Mouse (Mus musculus) thymus, adult 2 months (tissue): Measurements from ENCODE around the gene Mogat2. TPM values are rescaled to one million over a fixed set of nuclear protein-coding genes. Genes with fewer than 3 reads are reported as not detected.

ENCODE experiments used
- DNase-seq: peaks from one replicate; pipeline ENCODE4 v3.0.0; 2021
- H3K27ac ChIP-seq: fragments of 200-500 bp; 2 replicates; pipeline ENCODE4 v1.5.1; 2012; ENCODE audit warnings: low read length, control low read depth; ENCODE audit not compliant: control insufficient read depth, insufficient read depth
- H3K27me3 ChIP-seq: fragments of 200-500 bp; 2 replicates; pipeline ENCODE4 v1.6.1; 2012; ENCODE audit warnings: mild to moderate bottlenecking, low read length, moderate library complexity, mixed read lengths; ENCODE audit not compliant: control insufficient read depth, insufficient read depth
- H3K36me3 ChIP-seq: fragments of 200-500 bp; 2 replicates; pipeline ENCODE4 v1.6.1; 2012; ENCODE audit warnings: mild to moderate bottlenecking, low read length, moderate library complexity; ENCODE audit not compliant: control insufficient read depth, insufficient read depth
- H3K4me1 ChIP-seq: fragments of 200-500 bp; replicated peaks from 2 replicates; pipeline ENCODE4 v1.6.1; 2012; ENCODE audit warnings: low read length; ENCODE audit not compliant: control insufficient read depth, insufficient read depth
- H3K4me3 ChIP-seq: fragments of 200-500 bp; 2 replicates; pipeline ENCODE4 v1.5.1; 2012; ENCODE audit warnings: mild to moderate bottlenecking, low read length, control low read depth, moderate library complexity; ENCODE audit not compliant: control insufficient read depth, insufficient read depth
- CTCF ChIP-seq: fragments of 200-500 bp; IDR thresholded peaks from 2 replicates; pipeline ENCODE4 v1.5.1; 2012; ENCODE audit warnings: mild to moderate bottlenecking, control low read depth, low read length, moderate library complexity, borderline replicate concordance; ENCODE audit not compliant: control insufficient read depth, poor library complexity, insufficient read depth; ENCODE audit errors: extremely low read depth
- POLR2A ChIP-seq: fragments of 200-500 bp; IDR thresholded peaks from 2 replicates; pipeline ENCODE4 v1.6.1; 2012; ENCODE audit warnings: mild to moderate bottlenecking, low read length, control low read depth, moderate library complexity; ENCODE audit not compliant: control insufficient read depth, poor library complexity, insufficient read depth; ENCODE audit errors: extremely low read depth
- WGBS: fragments of 180-500 bp; shearing (Covaris S2); methylation state at CpG from one replicate; pipeline ENCODE4 v1.1.7; 2018; 5-methylcytosine and 5-hydroxymethylcytosine counted together
- polyA plus RNA-seq: library from polyadenylated mRNA; depleted of rRNA; stranded (reverse); fragments of >200 nt; gene quantifications from 2 replicates; pipeline ENCODE4 v1.2.3, GENCODE M21; 2012

The Mogat2 gene
- polyA plus RNA-seq, 1 experiment, result 0.32 TPM

DNA sequence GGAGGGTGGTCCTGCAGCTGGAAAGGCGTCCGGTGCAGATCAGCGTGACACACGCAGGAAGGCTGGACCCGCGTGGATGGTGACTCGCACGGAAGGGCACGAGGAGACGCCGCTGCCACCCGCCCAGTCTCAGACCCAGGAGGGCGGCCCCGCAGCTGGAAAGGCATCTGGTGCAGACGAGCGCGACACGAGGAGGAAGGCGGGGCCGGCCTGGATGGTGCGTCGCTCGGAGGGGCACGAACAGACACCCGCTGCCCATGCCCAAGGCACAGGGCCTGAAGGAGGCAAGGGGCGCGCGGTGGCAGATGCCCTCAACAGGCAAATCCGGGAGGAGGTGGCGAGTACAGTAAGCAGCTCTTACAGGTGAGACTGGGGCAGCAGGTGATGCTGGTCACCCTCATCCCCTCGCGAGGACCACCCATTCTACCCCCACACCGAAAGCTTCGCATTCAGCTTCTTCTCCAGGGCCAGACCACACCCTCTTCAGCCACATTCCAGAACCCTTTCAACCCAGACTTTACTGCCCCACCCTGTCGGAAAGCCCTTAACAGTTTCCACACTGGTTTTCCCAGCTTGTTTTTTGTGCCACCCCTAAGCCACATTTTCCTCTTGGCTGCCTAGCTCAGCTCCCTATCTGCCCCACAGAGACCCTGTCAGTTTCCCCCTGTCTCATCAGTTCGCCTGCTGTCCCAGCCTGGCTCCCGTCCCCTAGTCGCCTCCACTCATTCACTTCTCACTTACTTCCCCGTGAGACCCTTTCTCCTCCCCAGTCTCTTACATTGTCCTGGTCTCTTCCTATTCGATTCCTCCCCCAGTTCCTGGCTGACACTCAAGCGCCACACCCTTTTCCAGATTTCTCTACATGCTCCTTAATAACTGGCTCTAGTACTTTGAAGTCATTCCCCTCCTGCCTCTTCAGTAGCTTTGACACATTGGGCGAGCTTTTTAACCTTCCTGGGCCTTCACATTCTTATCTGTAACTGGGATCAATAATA, 30.8 kb upstream of the Mogat2 start:
- no peak overlapping the region for H3K4me3 ChIP-seq
- WGBS, result 18% methylated on average over 42 of the region's 42 CpGs
- peaks cover 8% of the 10 kb centered on the region for H3K27me3 ChIP-seq
- DNase-seq, result no peak
- no peaks in the 10 kb centered on the region for H3K36me3 ChIP-seq
- no peak overlapping the region for H3K27ac ChIP-seq
- H3K4me1 ChIP-seq, result 0 out of 2 replicates have a peak, but pooled peaks cover 3% of the 10 kb centered on the region
- TF ChIP-seq POLR2A (no peak), CTCF (no peak)

DNA sequence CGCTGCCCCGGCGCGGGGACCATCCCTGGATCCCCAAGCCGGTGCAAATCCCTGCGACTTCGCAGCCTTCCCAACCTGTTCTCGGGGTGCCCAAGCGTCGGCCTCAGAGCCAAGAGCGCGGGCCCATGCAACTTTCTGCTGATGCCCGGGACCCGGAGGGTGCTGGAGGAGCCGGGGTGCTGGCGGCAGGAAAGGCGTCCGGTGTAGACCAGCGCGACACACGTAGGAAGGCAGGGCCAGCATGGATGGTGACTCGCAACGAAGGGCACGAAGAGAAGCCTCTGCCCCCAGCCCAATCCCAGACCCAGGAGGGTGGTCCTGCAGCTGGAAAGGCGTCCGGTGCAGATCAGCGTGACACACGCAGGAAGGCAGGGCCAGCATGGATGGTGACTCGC, 30.1 kb upstream of the Mogat2 start:
- H3K4me1 ChIP-seq, result 0 out of 2 replicates have a peak, but pooled peaks cover 3% of the 10 kb centered on the region
- no peak for DNase-seq
- no peak overlapping the region; the same call in 1 of the 2 replicates for H3K4me3 ChIP-seq
- H3K27me3 ChIP-seq, result peaks cover 8% of the 10 kb centered on the region
- H3K27ac ChIP-seq, result no peak overlapping the region
- WGBS, result 4% methylated on average over 29 of the region's 29 CpGs
- TF ChIP-seq POLR2A (no peak), CTCF (no peak)
- H3K36me3 ChIP-seq, result no peaks in the 10 kb centered on the region

DNA sequence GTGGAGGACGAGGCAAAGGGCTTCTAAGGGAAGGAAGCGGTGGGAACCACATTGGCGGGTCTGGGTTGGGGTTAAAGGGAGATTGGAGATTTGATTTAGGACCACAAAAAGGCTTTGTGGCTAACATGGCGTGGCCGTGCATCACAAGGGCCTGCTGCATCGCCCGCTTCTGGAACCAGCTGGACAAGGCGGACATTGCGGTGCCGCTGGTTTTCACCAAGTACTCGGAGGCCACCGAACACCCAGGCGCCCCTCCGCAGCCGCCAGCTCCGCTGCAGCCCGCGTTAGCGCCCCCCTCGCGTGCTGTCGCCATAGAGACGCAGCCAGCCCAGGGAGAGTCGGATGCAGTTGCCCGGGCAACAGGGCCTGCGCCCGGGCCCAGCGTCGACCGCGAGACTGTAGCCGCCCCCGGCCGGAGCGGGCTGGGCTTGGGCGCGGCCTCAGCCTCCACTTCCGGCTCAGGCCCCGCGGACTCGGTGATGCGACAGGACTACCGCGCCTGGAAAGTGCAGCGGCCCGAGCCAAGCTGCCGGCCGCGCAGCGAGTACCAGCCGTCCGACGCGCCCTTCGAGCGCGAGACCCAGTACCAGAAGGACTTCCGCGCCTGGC, 29.6 kb upstream of the Mogat2 start:
- H3K4me1 ChIP-seq, result 0 out of 2 replicates have a peak, but pooled peaks cover 3% of the 10 kb centered on the region
- TF ChIP-seq CTCF, result no peak
- TF ChIP-seq POLR2A, result no peak
- peak; percentile 14 for DNase-seq
- H3K27me3 ChIP-seq, result peaks cover 8% of the 10 kb centered on the region
- no peak overlapping the region; the same call in 1 of the 2 replicates for H3K4me3 ChIP-seq
- under 1% methylated on average over 59 of the region's 59 CpGs for WGBS
- H3K27ac ChIP-seq, result no peak overlapping the region
- no peaks in the 10 kb centered on the region for H3K36me3 ChIP-seq

DNA sequence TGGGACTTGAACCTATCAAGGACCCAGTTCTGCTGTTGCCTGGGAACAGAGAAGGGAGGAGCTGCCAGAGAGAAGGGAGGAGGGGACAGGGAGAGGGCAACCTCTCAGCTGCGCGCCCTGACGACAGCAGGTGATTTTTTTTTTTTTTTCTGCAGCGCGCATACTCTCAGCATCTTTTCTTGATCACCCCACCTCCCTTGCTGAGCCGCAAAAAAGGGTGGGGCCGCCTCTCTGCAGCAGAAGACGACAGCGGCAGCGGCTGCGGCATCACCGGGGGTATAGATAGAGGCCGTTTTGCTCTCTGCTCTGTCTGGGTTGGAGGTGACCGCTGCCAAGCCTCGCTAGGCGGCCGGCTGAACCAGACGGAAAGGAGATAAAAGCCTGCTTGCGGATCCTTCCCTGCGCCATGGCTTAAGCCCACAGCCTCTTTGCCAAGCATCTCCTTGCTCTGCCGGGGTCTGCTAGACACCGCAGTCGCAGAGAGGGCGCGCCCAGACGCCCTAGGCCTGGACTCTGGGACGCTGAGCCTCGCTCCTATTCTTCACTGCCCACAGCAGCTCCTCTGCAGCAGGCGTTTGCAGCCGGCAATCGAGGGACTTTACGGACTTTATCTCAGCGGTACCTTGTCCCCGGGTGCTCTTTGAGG, 29.0 kb upstream of the Mogat2 start, which contains the start of gene Map6:
Map6 (plus strand) TSS at position 197 of the 646 bp plus-strand sequence.
- Histone ChIP-seq H3K4me1 (0 out of 2 replicates have a peak, but pooled peaks cover 3% of the 10 kb centered on the region), H3K36me3 (no peaks in the 10 kb centered on the region), H3K4me3 (no peak within 1 kb of the TSS), H3K27me3 (peaks cover 8% of the 10 kb centered on the region), H3K27ac (no peak within 1 kb of the TSS)
- 2% methylated on average over 34 of the region's 34 CpGs for WGBS
- no peak for DNase-seq
- TF ChIP-seq POLR2A (no peak), CTCF (no peak)

DNA sequence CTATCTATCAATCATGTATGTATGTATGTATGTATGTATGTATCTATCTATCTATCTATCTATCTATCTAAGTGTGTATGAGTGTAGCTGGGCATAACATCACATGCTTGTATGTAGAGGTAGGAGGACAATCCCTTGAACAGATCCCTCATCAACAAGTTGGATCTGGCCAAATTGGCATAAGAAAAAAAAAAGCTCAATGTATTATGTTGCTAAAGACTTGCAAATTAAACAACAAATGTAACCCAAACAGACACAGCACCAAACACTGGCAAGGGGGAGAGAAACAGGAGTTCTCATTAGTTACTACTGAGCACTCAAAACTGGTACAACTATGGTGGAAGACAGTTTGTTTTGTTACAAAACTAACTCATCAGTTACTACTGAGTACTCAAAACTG, 26.2 kb upstream of the Mogat2 start:
- peaks cover 8% of the 10 kb centered on the region for H3K27me3 ChIP-seq
- TF ChIP-seq POLR2A (no peak), CTCF (no peak)
- H3K27ac ChIP-seq, result no peak overlapping the region
- H3K4me1 ChIP-seq, result 0 out of 2 replicates have a peak, but pooled peaks cover 3% of the 10 kb centered on the region
- no peaks in the 10 kb centered on the region for H3K36me3 ChIP-seq
- no peak overlapping the region for H3K4me3 ChIP-seq
- DNase-seq, result no peak

DNA sequence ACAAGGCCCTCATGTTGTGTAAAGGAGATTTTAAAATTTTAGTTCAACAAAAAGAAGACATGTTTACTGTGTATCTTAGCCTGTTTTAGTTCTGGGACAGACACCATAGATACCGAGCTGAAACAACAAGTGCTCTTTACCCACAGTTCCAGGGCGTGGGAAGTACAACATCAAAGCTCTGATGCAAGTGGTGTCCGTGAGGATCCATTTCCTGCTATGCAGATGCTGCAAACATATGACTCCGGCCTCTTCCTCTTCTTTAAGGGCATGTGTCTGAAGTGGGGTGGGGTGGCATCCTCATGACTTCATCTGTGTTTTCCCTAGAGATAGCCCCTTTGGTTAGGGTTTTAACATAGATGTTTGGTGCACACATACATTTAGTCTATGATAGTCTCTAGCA, 25.1 kb upstream of the Mogat2 start:
- 48% methylated on average over 4 of the region's 4 CpGs for WGBS
- DNase-seq, result no peak
- H3K27ac ChIP-seq, result no peak overlapping the region
- peaks cover 8% of the 10 kb centered on the region for H3K27me3 ChIP-seq
- no peak overlapping the region for H3K4me3 ChIP-seq
- TF ChIP-seq CTCF (no peak), POLR2A (no peak)
- H3K4me1 ChIP-seq, result no peaks in the 10 kb centered on the region
- no peaks in the 10 kb centered on the region for H3K36me3 ChIP-seq
